20 mouse cellular contexts compared by ENCODE assay signal in genomic region chr14:15083812-15084211, GRCm38 (mm10).
DNase-seq lines count a peak whose midpoint lies in the region; ATAC-seq lines count a peak whose summit lies in the region.
"Had no signal": no experiment of that assay in that cellular context is flagged by ENCODE, and none has a peak within 500 bp of the region (broad histone marks: within the 10 kb centered on the region; RNA-seq: fewer than 3 reads in every experiment).

No protein-coding gene starts in this region.

- peak; percentile 97 for ATAC-seq in CD4-positive, CD25-positive, alpha-beta regulatory T cell, adult 4 months
- ATAC-seq in neutrophil, adult 5-6 weeks (ENCODE audit: extremely low read depth, insufficient number of reproducible peaks, low FRiP score, poor library complexity, severe bottlenecking): peak; percentile 26; the same call in 1 of the 2 replicates
- ATAC-seq in heart, embryonic 12.5 days (ENCODE audit: insufficient number of reproducible peaks, low FRiP score): no peak
- ATAC-seq in kidney, embryonic 15.5 days (replicated peaks; ENCODE audit: low FRiP score): no peak
- ATAC-seq: forebrain, postnatal 0 days; hindbrain, postnatal 0 days; lung, postnatal 0 days; midbrain, embryonic 15.5 days had no signal

- no peaks in the 10 kb centered on the region for H3K36me3 ChIP-seq in heart, embryonic 12.5 days
- no peaks in the 10 kb centered on the region for H3K36me3 ChIP-seq in kidney, embryonic 15.5 days
- H3K36me3 ChIP-seq: embryonic facial prominence, embryonic 15.5 days; heart, embryonic 13.5 days; liver, embryonic 15.5 days; midbrain, embryonic 15.5 days had no signal

- no peaks in the 10 kb centered on the region for H3K27me3 ChIP-seq in heart, embryonic 12.5 days (replicated peaks)
- no peaks in the 10 kb centered on the region for H3K27me3 ChIP-seq in kidney, embryonic 15.5 days
- H3K27me3 ChIP-seq: embryonic facial prominence, embryonic 15.5 days; heart, embryonic 13.5 days; liver, embryonic 15.5 days; megakaryocyte, embryonic 14.5 days; midbrain, embryonic 15.5 days had no signal

- no peak overlapping the region for H3K4me2 ChIP-seq in heart, embryonic 12.5 days
- no peak overlapping the region for H3K4me2 ChIP-seq in kidney, embryonic 15.5 days
- H3K4me2 ChIP-seq: embryonic facial prominence, embryonic 15.5 days; heart, embryonic 13.5 days; liver, embryonic 15.5 days; midbrain, embryonic 15.5 days had no signal

- H3K9ac ChIP-seq in heart, embryonic 12.5 days: no peak overlapping the region
- H3K9ac ChIP-seq in kidney, embryonic 15.5 days: no peak overlapping the region
- H3K9ac ChIP-seq: embryonic facial prominence, embryonic 15.5 days; forebrain, postnatal 0 days; heart, embryonic 13.5 days; liver, embryonic 15.5 days; midbrain, embryonic 15.5 days had no signal

- H3K4me1 ChIP-seq in heart, embryonic 12.5 days (replicated peaks): no peaks in the 10 kb centered on the region
- no peaks in the 10 kb centered on the region for H3K4me1 ChIP-seq in kidney, embryonic 15.5 days
- H3K4me1 ChIP-seq: embryonic facial prominence, embryonic 15.5 days; heart, embryonic 13.5 days; liver, embryonic 15.5 days; megakaryocyte, embryonic 14.5 days; midbrain, embryonic 15.5 days had no signal

- WGBS in heart, embryonic 12.5 days: 50% methylated on average over 1 of the region's 1 CpGs
- 38% methylated on average over 1 of the region's 1 CpGs for WGBS in kidney, embryonic 15.5 days

- no peaks in the 10 kb centered on the region for H3K9me3 ChIP-seq in heart, embryonic 12.5 days (replicated peaks)
- no peaks in the 10 kb centered on the region for H3K9me3 ChIP-seq in kidney, embryonic 15.5 days (replicated peaks)
- H3K9me3 ChIP-seq: embryonic facial prominence, embryonic 15.5 days; heart, embryonic 13.5 days; liver, embryonic 15.5 days; midbrain, embryonic 15.5 days had no signal

- no peak overlapping the region for H3K27ac ChIP-seq in heart, embryonic 12.5 days (ENCODE audit: poor library complexity, severe bottlenecking)
- H3K27ac ChIP-seq in kidney, embryonic 15.5 days: no peak overlapping the region
- H3K27ac ChIP-seq: embryonic facial prominence, embryonic 15.5 days; heart, embryonic 13.5 days; hindbrain, postnatal 0 days; liver, embryonic 15.5 days; midbrain, embryonic 15.5 days had no signal

- H3K4me3 ChIP-seq in heart, embryonic 12.5 days: no peak overlapping the region
- H3K4me3 ChIP-seq in kidney, embryonic 15.5 days (replicated peaks): no peak overlapping the region
- H3K4me3 ChIP-seq: embryonic facial prominence, embryonic 15.5 days; heart, embryonic 13.5 days; liver, embryonic 15.5 days; megakaryocyte, embryonic 14.5 days; midbrain, embryonic 15.5 days had no signal

- DNase-seq in T-cell, adult 2 months (ENCODE audit: low spot score): peak; percentile 77
- DNase-seq in thymus, postnatal 25 days: peak; percentile 75
- no peak for DNase-seq in gastrocnemius, postnatal 25 days
- DNase-seq: cerebellum, adult 8-10 months; forebrain, postnatal 0 days; heart, postnatal 36 days; kidney, adult 18-20 months; kidney, postnatal 10 days; layer of hippocampus, postnatal 36 days had no signal

Comparison
In these comparisons a context has a peak if more than half of its experiments do, and no peak if none do; other contexts are left out.
1. ATAC-seq: peak in CD4-positive, CD25-positive, alpha-beta regulatory T cell, adult 4 months (single experiment) and neutrophil, adult 5-6 weeks (single experiment); none in heart, embryonic 12.5 days (single experiment) and kidney, embryonic 15.5 days (single experiment).